In genomic region chr8:125431321-125431720, GRCm38 (mm10) we compare ENCODE assay signal across 14 mouse cellular contexts.
DNase-seq lines count a peak whose midpoint lies in the region; ATAC-seq and TF ChIP-seq lines count a peak whose summit lies in the region.
"Had no signal": no experiment of that assay in that cellular context is flagged by ENCODE, and none has a peak within 500 bp of the region (broad histone marks: within the 10 kb centered on the region; RNA-seq: fewer than 3 reads in every experiment).

No protein-coding gene starts in this region.

- H3K4me2 ChIP-seq in kidney, postnatal 0 days (ENCODE audit: low read length) = no peak overlapping the region
- no peak overlapping the region for H3K4me2 ChIP-seq in liver, embryonic 14.5 days (ENCODE audit: low read depth)
- H3K4me2 ChIP-seq: hindbrain, embryonic 15.5 days; neural tube, embryonic 15.5 days had no signal

- DNase-seq in kidney, postnatal 0 days (ENCODE audit: low spot score) = peak; percentile 45
- no peak for DNase-seq in kidney, adult 11 months
- peak; percentile 19 for DNase-seq in Muller cell, postnatal 12 days (ENCODE audit: inconsistent ontology term)
- peak; percentile 25 to 55 for DNase-seq in gastrocnemius, adult 8-10 months (ENCODE audit: low spot score in 2 of 2)
- DNase-seq in liver, embryonic 14.5 days (ENCODE audit: low read depth in 3 of 3, low spot score in 3 of 3) = peak in 1 of 3 experiments; percentile 7
- DNase-seq in layer of hippocampus, adult 2 months (ENCODE audit: low spot score in 2 of 2) = no peak
- DNase-seq in spleen, adult 12 weeks (ENCODE audit: low spot score) = no peak
- DNase-seq in adrenal gland, adult 8-10 months = no peak
- DNase-seq: cerebellum, postnatal 14 days had no signal

- peaks cover 18% of the 10 kb centered on the region; the same call in 1 of the 2 replicates for H3K36me3 ChIP-seq in kidney, postnatal 0 days (ENCODE audit: insufficient read depth, low read length)
- H3K36me3 ChIP-seq in liver, embryonic 14.5 days (replicated peaks; ENCODE audit: control insufficient read depth, insufficient read depth, low read depth) = no peaks in the 10 kb centered on the region
- H3K36me3 ChIP-seq: G1E had no signal

- TF ChIP-seq EP300 in liver, embryonic 14.5 days (IDR thresholded peaks at IDR 0.05; ENCODE audit: low read depth) = no peak

- TF ChIP-seq CTCF in kidney, postnatal 0 days (IDR thresholded peaks at IDR 0.05; ENCODE audit: low read depth) = no peak
- no peak for TF ChIP-seq CTCF in liver, embryonic 14.5 days (IDR thresholded peaks at IDR 0.05; ENCODE audit: low read depth)
- no peak for TF ChIP-seq CTCF in layer of hippocampus, adult 2 months (conservative IDR thresholded peaks at IDR 0.05)

- no peaks in the 10 kb centered on the region for H3K9me3 ChIP-seq in kidney, postnatal 0 days (replicated peaks; ENCODE audit: low read length)
- H3K9me3 ChIP-seq in liver, embryonic 14.5 days (ENCODE audit: control insufficient read depth, low read length) = no peaks in the 10 kb centered on the region
- H3K9me3 ChIP-seq: hindbrain, embryonic 15.5 days; megakaryocyte, embryonic 14.5 days; neural tube, embryonic 15.5 days had no signal

- ATAC-seq in kidney, postnatal 0 days (replicated peaks; ENCODE audit: low FRiP score, low read depth) = no peak
- ATAC-seq in liver, embryonic 14.5 days (ENCODE audit: insufficient read depth) = peak; percentile 44; the same call in 1 of the 2 replicates
- ATAC-seq: forebrain, embryonic 16.5 days had no signal

- WGBS in kidney, postnatal 0 days = 42% methylated on average over 3 of the region's 3 CpGs
- 72% methylated on average over 3 of the region's 3 CpGs for WGBS in liver, embryonic 14.5 days (ENCODE audit: insufficient replicate concordance)

- H3K4me3 ChIP-seq in kidney, postnatal 0 days (replicated peaks; ENCODE audit: low read depth, low read length) = no peak overlapping the region
- H3K4me3 ChIP-seq in liver, embryonic 14.5 days (ENCODE audit: insufficient read depth in 1 of 2, low read depth in 2 of 2, low read length in 2 of 2) = no peak overlapping the region
- H3K4me3 ChIP-seq in layer of hippocampus, adult 2 months = no peak overlapping the region
- H3K4me3 ChIP-seq: hindbrain, embryonic 15.5 days; megakaryocyte, embryonic 14.5 days; neural tube, embryonic 15.5 days had no signal

- H3K27ac ChIP-seq in kidney, postnatal 0 days = no peak overlapping the region
- H3K27ac ChIP-seq in liver, embryonic 14.5 days = no peak overlapping the region
- no peak overlapping the region for H3K27ac ChIP-seq in layer of hippocampus, adult 2 months
- H3K27ac ChIP-seq: hindbrain, embryonic 15.5 days; neural tube, embryonic 15.5 days had no signal

- no peak overlapping the region for H3K9ac ChIP-seq in kidney, postnatal 0 days (ENCODE audit: low read depth, low read length)
- H3K9ac ChIP-seq in liver, embryonic 14.5 days (replicated peaks) = no peak overlapping the region
- H3K9ac ChIP-seq: hindbrain, embryonic 15.5 days; neural tube, embryonic 15.5 days had no signal

- 0 out of 2 replicates have a peak, but pooled peaks cover 4% of the 10 kb centered on the region for H3K4me1 ChIP-seq in kidney, postnatal 0 days (replicated peaks; ENCODE audit: insufficient read depth, low read length)
- H3K4me1 ChIP-seq in liver, embryonic 14.5 days (replicated peaks; ENCODE audit: control insufficient read depth in 2 of 2, insufficient read depth in 2 of 2, low read length in 1 of 2) = no peaks in the 10 kb centered on the region
- H3K4me1 ChIP-seq: megakaryocyte, embryonic 14.5 days had no signal

- no peaks in the 10 kb centered on the region for H3K27me3 ChIP-seq in kidney, postnatal 0 days (ENCODE audit: insufficient read depth, low read length)
- no peaks in the 10 kb centered on the region for H3K27me3 ChIP-seq in liver, embryonic 14.5 days (ENCODE audit: control insufficient read depth, insufficient read depth, low read length)
- H3K27me3 ChIP-seq: hindbrain, embryonic 15.5 days; neural tube, embryonic 15.5 days had no signal

Comparison
In these comparisons a context has a peak if more than half of its experiments do, and no peak if none do; other contexts are left out.
1. DNase-seq: peak in kidney, postnatal 0 days (single experiment), Muller cell, postnatal 12 days (single experiment) and gastrocnemius, adult 8-10 months (2 of 2); none in kidney, adult 11 months (single experiment), layer of hippocampus, adult 2 months (0 of 2), spleen, adult 12 weeks (single experiment) and adrenal gland, adult 8-10 months (single experiment).